Mouse (Mus musculus): ENCODE results near the gene Tmem145.
A peak's percentile ranks its signal among the peaks of the same experiment; 100 is the strongest.
"Not testable (repeated sequence)": the region's sequence is repeated elsewhere in the genome, so short reads cannot be mapped to it uniquely, and the experiment has no call there.

Tmem145 gene

GRCm38 (mm10) chr7:25294960-25295722 lies 10.8 kb upstream of the Tmem145 start:
- DNase-seq: no peak

GRCm38 (mm10) chr7:25296945-25297453 lies 8.9 kb upstream of the Tmem145 start:
- DNase-seq: no peak

- DNase-seq: peak; percentile 95
Measured at GRCm38 (mm10) chr7:25297454-25298325, 8.2 kb upstream of the Tmem145 start, which contains the start of gene Pafah1b3. Gene Pafah1b3 (minus strand): TSS chr7:25297986.

GRCm38 (mm10) chr7:25301063-25301462 lies 4.8 kb upstream of the Tmem145 start, which contains the start of gene Prr19:
Gene Prr19 (plus strand): TSS chr7:25301411.
- DNase-seq: no peak

- no peak for DNase-seq
Measured at GRCm38 (mm10) chr7:25303003-25303684, 2.8 kb upstream of the Tmem145 start.

GRCm38 (mm10) chr7:25303685-25304006 lies 2.3 kb upstream of the Tmem145 start:
- DNase-seq: no peak

GRCm38 (mm10) chr7:25305481-25305880 lies 425 bp upstream of the Tmem145 start:
- DNase-seq: no peak

GRCm38 (mm10) chr7:25306614-25306996 lies 699 bp downstream of the Tmem145 start:
- no peak for DNase-seq

GRCm38 (mm10) chr7:25308702-25309318 lies 2.9 kb downstream of the Tmem145 start:
- no peak for DNase-seq

GRCm38 (mm10) chr7:25309425-25309824 lies 3.5 kb downstream of the Tmem145 start:
- no peak for DNase-seq

GRCm38 (mm10) chr7:25311193-25311592 lies 5.3 kb downstream of the Tmem145 start:
- DNase-seq: no peak

GRCm38 (mm10) chr7:25313325-25313724 lies 7.4 kb downstream of the Tmem145 start:
- no peak for DNase-seq

GRCm38 (mm10) chr7:25314606-25315305 lies 8.8 kb downstream of the Tmem145 start:
- DNase-seq: no peak

- DNase-seq: peak; percentile 83
Measured at GRCm38 (mm10) chr7:25315306-25316041, 9.6 kb downstream of the Tmem145 start.

GRCm38 (mm10) chr7:25316532-25317445 lies 10.9 kb downstream of the Tmem145 start, which contains the start of gene Megf8:
Gene Megf8 (plus strand): TSS chr7:25317164.
- DNase-seq: peak; percentile 99

- peak; percentile 79 for DNase-seq
Measured at GRCm38 (mm10) chr7:25317446-25317999, 11.6 kb downstream of the Tmem145 start.

GRCm38 (mm10) chr7:25322058-25322484 lies 16.2 kb downstream of the Tmem145 start:
- DNase-seq: no peak

GRCm38 (mm10) chr7:25323219-25323618 lies 17.3 kb downstream of the Tmem145 start:
- DNase-seq: no peak

GRCm38 (mm10) chr7:25325431-25325830 lies 19.5 kb downstream of the Tmem145 start:
- not testable (repeated sequence) for DNase-seq

GRCm38 (mm10) chr7:25326233-25326632 lies 20.3 kb downstream of the Tmem145 start:
- DNase-seq: no peak

Measured in cerebellum, adult 9-11 months (tissue).